Mouse (Mus musculus) gonadal fat pad, adult 2 months (tissue): ENCODE measurements around the gene Zfp213. TPM values are rescaled to one million over a fixed set of nuclear protein-coding genes. Genes with fewer than 3 reads are reported as not detected.

ENCODE experiments used
- polyA plus RNA-seq: library from polyadenylated mRNA; depleted of rRNA; stranded (reverse); fragments of >200 nt; gene quantifications from 2 replicates; pipeline ENCODE4 v1.2.3, GENCODE M21; 2012; rRNA removed

Gene Zfp213
- polyA plus RNA-seq, 1 experiment, result 20.4 TPM

Other genes starting within 250 kb of the Zfp213 start
- gene Vmn2r115, start 220.5 kb downstream of the Zfp213 start, polyA plus RNA-seq, result not detected in 2 replicates
- gene Vmn2r116, start 179.6 kb downstream of the Zfp213 start, polyA plus RNA-seq, result not detected in 2 replicates
- not detected in 2 replicates for gene Vmn2r117, start 84.5 kb downstream of the Zfp213 start, polyA plus RNA-seq
- 27.0 and 36.2 TPM in 2 replicates for gene Zfp13, start 35.2 kb upstream of the Zfp213 start, polyA plus RNA-seq
- gene Zscan10, start 36.6 kb upstream of the Zfp213 start, polyA plus RNA-seq, result 0.05 TPM in 1 of 2 replicates, not detected in the other
- 0.30 and 0.32 TPM in 2 replicates for gene Mmp25, start 81.0 kb upstream of the Zfp213 start, polyA plus RNA-seq
- 1.7 TPM in 2 replicates for gene Bicdl2, start 96.3 kb upstream of the Zfp213 start, polyA plus RNA-seq
- gene Hcfc1r1, start 109.4 kb upstream of the Zfp213 start, polyA plus RNA-seq, result 326 and 359 TPM in 2 replicates
- 15.7 and 21.4 TPM in 2 replicates for gene Thoc6, start 109.6 kb upstream of the Zfp213 start, polyA plus RNA-seq
- gene Tnfrsf12a, start 113.2 kb upstream of the Zfp213 start, polyA plus RNA-seq, result 17.6 and 20.9 TPM in 2 replicates
- gene Cldn6, start 115.0 kb upstream of the Zfp213 start, polyA plus RNA-seq, result 1.9 and 2.0 TPM in 2 replicates
- 0.99 and 1.7 TPM in 2 replicates for gene Cldn9, start 119.8 kb upstream of the Zfp213 start, polyA plus RNA-seq
- gene 1520401A03Rik, start 158.5 kb upstream of the Zfp213 start, polyA plus RNA-seq, result 0.16 and 0.28 TPM in 2 replicates
- 14.9 and 15.7 TPM in 2 replicates for gene Pkmyt1, start 162.1 kb upstream of the Zfp213 start, polyA plus RNA-seq
- 27.7 and 28.9 TPM in 2 replicates for gene Paqr4, start 176.6 kb upstream of the Zfp213 start, polyA plus RNA-seq
- gene Kremen2, start 181.6 kb upstream of the Zfp213 start, polyA plus RNA-seq, result 0.43 and 0.57 TPM in 2 replicates
- gene Flywch1, start 207.4 kb upstream of the Zfp213 start, polyA plus RNA-seq, result 52.1 and 54.6 TPM in 2 replicates
- 14.1 and 15.4 TPM in 2 replicates for gene Flywch2, start 221.8 kb upstream of the Zfp213 start, polyA plus RNA-seq
- gene Srrm2, start 226.3 kb upstream of the Zfp213 start, polyA plus RNA-seq, result 381 and 457 TPM in 2 replicates